ENCODE assay signal across 8 mouse cellular contexts in genomic region chr2:90941744-90942143, GRCm38 (mm10). TPM values are rescaled to one million over a fixed set of nuclear protein-coding genes. Genes with fewer than 3 reads are reported as not detected.
DNase-seq lines count a peak whose midpoint lies in the region; ATAC-seq and TF ChIP-seq lines count a peak whose summit lies in the region.
"Had no signal": no experiment of that assay in that cellular context is flagged by ENCODE, and none has a peak within 500 bp of the region (broad histone marks: within the 10 kb centered on the region; RNA-seq: fewer than 3 reads in every experiment).

No protein-coding gene starts in this region.

- no peak for TF ChIP-seq EP300 in lung, postnatal 0 days (IDR thresholded peaks at IDR 0.05)

- no peak overlapping the region for H3K27ac ChIP-seq in lung, postnatal 0 days (ENCODE audit: low read length)
- H3K27ac ChIP-seq in forebrain, embryonic 15.5 days (replicated peaks): no peak overlapping the region
- no peak overlapping the region for H3K27ac ChIP-seq in liver, embryonic 11.5 days (ENCODE audit: low read depth, low read length)
- H3K27ac ChIP-seq in stomach, embryonic 16.5 days (ENCODE audit: low read length): no peak overlapping the region

- H3K4me2 ChIP-seq in lung, postnatal 0 days (replicated peaks; ENCODE audit: low read depth, low read length): peak overlapping the region; percentile 79; the same call in 1 of the 2 replicates
- peak overlapping the region; percentile 52 for H3K4me2 ChIP-seq in forebrain, embryonic 15.5 days (replicated peaks)
- peak overlapping the region; percentile 66 for H3K4me2 ChIP-seq in liver, embryonic 11.5 days
- H3K4me2 ChIP-seq in stomach, embryonic 16.5 days (ENCODE audit: low read depth, low read length): peak overlapping the region; percentile 75

- no peak for TF ChIP-seq CTCF in lung, postnatal 0 days (IDR thresholded peaks at IDR 0.05)

- H3K36me3 ChIP-seq in lung, postnatal 0 days (ENCODE audit: insufficient read depth, low read length): no peaks in the 10 kb centered on the region
- no peaks in the 10 kb centered on the region for H3K36me3 ChIP-seq in forebrain, embryonic 15.5 days
- no peaks in the 10 kb centered on the region for H3K36me3 ChIP-seq in liver, embryonic 11.5 days (ENCODE audit: control insufficient read depth, insufficient read depth, low read length)
- H3K36me3 ChIP-seq in stomach, embryonic 16.5 days (ENCODE audit: control insufficient read depth, insufficient read depth, low read length): no peaks in the 10 kb centered on the region

- H3K9ac ChIP-seq in lung, postnatal 0 days (replicated peaks; ENCODE audit: low read depth): no peak overlapping the region
- H3K9ac ChIP-seq in forebrain, embryonic 15.5 days (replicated peaks): 0 out of 2 replicates have a peak overlapping the region, but pooled peaks have one; percentile 92
- H3K9ac ChIP-seq in liver, embryonic 11.5 days (ENCODE audit: low read depth, low read length): peak overlapping the region; percentile 44
- H3K9ac ChIP-seq in stomach, embryonic 16.5 days (ENCODE audit: low read length): no peak overlapping the region

- H3K27me3 ChIP-seq in lung, postnatal 0 days (replicated peaks; ENCODE audit: insufficient read depth, low read length): no peaks in the 10 kb centered on the region
- no peaks in the 10 kb centered on the region for H3K27me3 ChIP-seq in forebrain, embryonic 15.5 days
- H3K27me3 ChIP-seq in liver, embryonic 11.5 days (replicated peaks; ENCODE audit: control insufficient read depth, insufficient read depth, low read length): no peaks in the 10 kb centered on the region
- H3K27me3 ChIP-seq in stomach, embryonic 16.5 days (ENCODE audit: control insufficient read depth, insufficient read depth, low read length): no peaks in the 10 kb centered on the region

- no peak for ATAC-seq in lung, postnatal 0 days
- ATAC-seq in forebrain, embryonic 15.5 days (replicated peaks): no peak
- no peak for ATAC-seq in liver, embryonic 11.5 days (replicated peaks; ENCODE audit: low FRiP score)
- no peak for ATAC-seq in stomach, embryonic 16.5 days (ENCODE audit: insufficient read depth, low FRiP score)
- ATAC-seq in CD4-positive, CD25-positive, alpha-beta regulatory T cell, adult 4 months: no peak

- H3K4me1 ChIP-seq in lung, postnatal 0 days (ENCODE audit: insufficient read depth, low read depth, low read length): no peaks in the 10 kb centered on the region
- peaks cover 28% of the 10 kb centered on the region for H3K4me1 ChIP-seq in forebrain, embryonic 15.5 days
- peaks cover 25% of the 10 kb centered on the region for H3K4me1 ChIP-seq in liver, embryonic 11.5 days (replicated peaks; ENCODE audit: control insufficient read depth, insufficient read depth, low read length)
- peaks cover 12% of the 10 kb centered on the region for H3K4me1 ChIP-seq in stomach, embryonic 16.5 days (ENCODE audit: control insufficient read depth, insufficient read depth, low read length)

- H3K9me3 ChIP-seq in lung, postnatal 0 days (ENCODE audit: low read length): no peaks in the 10 kb centered on the region
- H3K9me3 ChIP-seq in forebrain, embryonic 15.5 days: no peaks in the 10 kb centered on the region
- no peaks in the 10 kb centered on the region for H3K9me3 ChIP-seq in liver, embryonic 11.5 days (ENCODE audit: control insufficient read depth, low read length)
- H3K9me3 ChIP-seq in stomach, embryonic 16.5 days (replicated peaks; ENCODE audit: control insufficient read depth, low read length): no peaks in the 10 kb centered on the region

- no peak for DNase-seq in lung, postnatal 0 days (ENCODE audit: low spot score)
- DNase-seq in lung, postnatal 25 days (ENCODE audit: low spot score): no peak
- no peak for DNase-seq in liver, embryonic 11.5 days (ENCODE audit: low spot score)
- no peak for DNase-seq in adrenal gland, postnatal 4 days (ENCODE audit: low spot score in 2 of 2)
- DNase-seq: adrenal gland, adult 2 months had no signal

- H3K4me3 ChIP-seq in lung, postnatal 0 days (ENCODE audit: low read depth, low read length): peak overlapping the region; percentile 99
- H3K4me3 ChIP-seq in forebrain, embryonic 15.5 days: peak overlapping the region; percentile 78
- peak overlapping the region; percentile 98 for H3K4me3 ChIP-seq in liver, embryonic 11.5 days (ENCODE audit: low read depth, low read length)
- peak overlapping the region; percentile 89 for H3K4me3 ChIP-seq in stomach, embryonic 16.5 days (replicated peaks; ENCODE audit: low read length)

- WGBS in lung, postnatal 0 days: 33% methylated on average over 2 of the region's 2 CpGs
- WGBS in forebrain, embryonic 15.5 days: 30% methylated on average over 2 of the region's 2 CpGs
- 75% methylated on average over 2 of the region's 2 CpGs for WGBS in liver, embryonic 11.5 days
- 57% methylated on average over 2 of the region's 2 CpGs for WGBS in stomach, embryonic 16.5 days

RNA-seq across cellular contexts. Expression of gene Celf1, which starts 1.6 kb away (rescaled TPM):
- polyA plus RNA-seq in lung, postnatal 0 days (2015; fragmentation: Nextera tagmentation; extraction: Ambion mirVana): 35.1 and 37.5 TPM in 2 replicates
- polyA plus RNA-seq in forebrain, embryonic 15.5 days (2015; fragmentation: Nextera tagmentation; extraction: Ambion mirVana): 132 and 136 TPM in 2 replicates
- polyA plus RNA-seq in liver, embryonic 11.5 days (2014; fragmentation: Nextera tagmentation; extraction: Ambion mirVana): 78.1 and 90.5 TPM in 2 replicates
- 74.3 and 81.5 TPM in 2 replicates for polyA plus RNA-seq in stomach, embryonic 16.5 days (2015; fragmentation: Nextera tagmentation; extraction: Ambion mirVana)
- polyA plus RNA-seq in CD4-positive, CD25-positive, alpha-beta regulatory T cell, adult 4 months (2017; shearing (Covaris generic)): 10 to 100 TPM; 52.7 to 54.9 TPM
- total RNA-seq in adrenal gland, postnatal 4 days (2021): 100 to 1,000 TPM in 1 of 2 experiments, 10 to 100 TPM in 1; 94.0 to 103 TPM

RNA-seq across cellular contexts. Expression of gene Ndufs3, which starts 37.1 kb away (rescaled TPM):
- 146 and 159 TPM in 2 replicates for polyA plus RNA-seq in lung, postnatal 0 days (2015; fragmentation: Nextera tagmentation; extraction: Ambion mirVana)
- polyA plus RNA-seq in forebrain, embryonic 15.5 days (2015; fragmentation: Nextera tagmentation; extraction: Ambion mirVana): 213 and 219 TPM in 2 replicates
- 223 and 236 TPM in 2 replicates for polyA plus RNA-seq in liver, embryonic 11.5 days (2014; fragmentation: Nextera tagmentation; extraction: Ambion mirVana)
- 221 and 234 TPM in 2 replicates for polyA plus RNA-seq in stomach, embryonic 16.5 days (2015; fragmentation: Nextera tagmentation; extraction: Ambion mirVana)
- 100 to 1,000 TPM; 103 to 127 TPM for polyA plus RNA-seq in CD4-positive, CD25-positive, alpha-beta regulatory T cell, adult 4 months (2017; shearing (Covaris generic))
- 100 to 1,000 TPM; 354 to 392 TPM for total RNA-seq in adrenal gland, postnatal 4 days (2021)

RNA-seq across cellular contexts. Expression of gene Kbtbd4, which starts 37.2 kb away (rescaled TPM):
- polyA plus RNA-seq in lung, postnatal 0 days (2015; fragmentation: Nextera tagmentation; extraction: Ambion mirVana): 18.1 and 21.3 TPM in 2 replicates
- 58.7 and 63.8 TPM in 2 replicates for polyA plus RNA-seq in forebrain, embryonic 15.5 days (2015; fragmentation: Nextera tagmentation; extraction: Ambion mirVana)
- 32.6 and 34.4 TPM in 2 replicates for polyA plus RNA-seq in liver, embryonic 11.5 days (2014; fragmentation: Nextera tagmentation; extraction: Ambion mirVana)
- 29.7 and 32.4 TPM in 2 replicates for polyA plus RNA-seq in stomach, embryonic 16.5 days (2015; fragmentation: Nextera tagmentation; extraction: Ambion mirVana)
- 10 to 100 TPM; 40.3 to 50.4 TPM for polyA plus RNA-seq in CD4-positive, CD25-positive, alpha-beta regulatory T cell, adult 4 months (2017; shearing (Covaris generic))
- total RNA-seq in adrenal gland, postnatal 4 days (2021): 10 to 100 TPM; 35.6 to 37.4 TPM

RNA-seq across cellular contexts. Expression of gene C1qtnf4, which starts 56.1 kb away (rescaled TPM):
- polyA plus RNA-seq in lung, postnatal 0 days (2015; fragmentation: Nextera tagmentation; extraction: Ambion mirVana): 6.2 and 8.2 TPM in 2 replicates
- 68.5 and 70.6 TPM in 2 replicates for polyA plus RNA-seq in forebrain, embryonic 15.5 days (2015; fragmentation: Nextera tagmentation; extraction: Ambion mirVana)
- 6.6 and 6.9 TPM in 2 replicates for polyA plus RNA-seq in liver, embryonic 11.5 days (2014; fragmentation: Nextera tagmentation; extraction: Ambion mirVana)
- 5.3 and 5.7 TPM in 2 replicates for polyA plus RNA-seq in stomach, embryonic 16.5 days (2015; fragmentation: Nextera tagmentation; extraction: Ambion mirVana)
- polyA plus RNA-seq in CD4-positive, CD25-positive, alpha-beta regulatory T cell, adult 4 months (2017; shearing (Covaris generic)): under 1 TPM; 0.82 to 0.83 TPM
- total RNA-seq in adrenal gland, postnatal 4 days (2021): 1 to 10 TPM; 5.4 to 5.6 TPM

Comparison
In these comparisons a context has a peak if more than half of its experiments do, and no peak if none do; other contexts are left out.
1. H3K9ac ChIP-seq: peak in forebrain, embryonic 15.5 days (single experiment) and liver, embryonic 11.5 days (single experiment); none in lung, postnatal 0 days (single experiment) and stomach, embryonic 16.5 days (single experiment).
2. Peak in every context shown above with its lines, with median percentiles within 50 percentile points of each other: H3K4me2 ChIP-seq and H3K4me3 ChIP-seq.